Mouse (Mus musculus) forebrain, embryonic 13.5 days (tissue): Measurements from ENCODE around the gene Zfp872. TPM values are rescaled to one million over a fixed set of nuclear protein-coding genes. Genes with fewer than 3 reads are reported as not detected.
A peak's percentile ranks its signal among the peaks of the same experiment; 100 is the strongest.
"Not testable (repeated sequence)": the region's sequence is repeated elsewhere in the genome, so short reads cannot be mapped to it uniquely, and the experiment has no call there.

Experiments used
- ATAC-seq: fragments of 200-750 bp; cut with Nextera tagmentation; 2 replicates; pipeline ENCODE4 v1.8.0; 2017
- H3K27ac ChIP-seq: fragments of 300-500 bp; sonication (generic); 2 replicates; pipeline ENCODE4 v1.5.1; 2015; ENCODE audit warnings: inconsistent platforms, mild to moderate bottlenecking, moderate library complexity
- H3K27me3 ChIP-seq: fragments of 300-500 bp; sonication (generic); 2 replicates; pipeline ENCODE4 v1.6.1; 2015; ENCODE audit warnings: mild to moderate bottlenecking, inconsistent platforms
- H3K36me3 ChIP-seq: fragments of 300-500 bp; sonication (generic); 2 replicates; pipeline ENCODE4 v1.6.1; 2015; ENCODE audit warnings: mild to moderate bottlenecking, inconsistent platforms; ENCODE audit not compliant: poor library complexity, severe bottlenecking
- H3K4me1 ChIP-seq: fragments of 300-500 bp; sonication (generic); 2 replicates; pipeline ENCODE4 v1.6.1; 2015; ENCODE audit warnings: inconsistent platforms
- H3K4me2 ChIP-seq: fragments of 300-500 bp; sonication (generic); 2 replicates; pipeline ENCODE4 v1.6.1; 2015; ENCODE audit warnings: inconsistent platforms, mild to moderate bottlenecking, moderate library complexity
- H3K4me3 ChIP-seq: fragments of 300-500 bp; sonication (generic); 2 replicates; pipeline ENCODE4 v1.5.1; 2015; ENCODE audit warnings: mild to moderate bottlenecking, inconsistent platforms
- H3K9ac ChIP-seq: fragments of 300-500 bp; sonication (generic); 2 replicates; pipeline ENCODE4 v1.6.1; 2015; ENCODE audit warnings: mild to moderate bottlenecking, inconsistent platforms
- H3K9me3 ChIP-seq: fragments of 300-500 bp; sonication (generic); replicated peaks from 2 replicates; pipeline ENCODE4 v1.6.1; 2016; ENCODE audit warnings: inconsistent platforms
- WGBS: fragments of 180-500 bp; shearing (Covaris S2); methylation state at CpG from one replicate; pipeline ENCODE4 v1.1.7; 2015; 5-methylcytosine and 5-hydroxymethylcytosine counted together
- polyA plus RNA-seq: library from polyadenylated mRNA; unstranded; fragments of >200 nt; fragmentation: Nextera tagmentation; extraction: Ambion mirVana; gene quantifications from 2 replicates; pipeline ENCODE4 v1.2.1, GENCODE M21; 2015

The Zfp872 gene
- polyA plus RNA-seq, 1 experiment from 2014 or later, result 0.13 TPM

DNA sequence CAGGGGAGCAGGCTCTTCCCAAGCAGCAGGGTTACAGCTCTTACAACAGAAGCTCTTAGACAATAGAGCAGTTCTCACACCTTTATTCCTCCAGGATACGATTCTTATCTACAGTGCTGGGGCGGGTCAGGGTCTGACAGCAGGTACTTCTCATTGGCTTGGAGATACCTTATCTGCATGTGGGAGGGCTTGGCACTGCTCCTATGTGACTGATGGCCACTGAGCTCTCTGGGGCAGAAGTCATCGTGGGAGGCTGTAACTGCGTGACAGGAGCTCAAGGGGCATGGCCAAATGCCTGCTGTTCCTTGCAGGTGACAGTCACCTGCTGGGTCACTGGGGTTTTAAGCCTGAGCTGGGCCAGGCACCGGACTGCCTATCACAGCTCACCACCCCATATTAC, 8.5 kb downstream of the Zfp872 start:
- 54% methylated on average over 5 of the region's 5 CpGs for WGBS
- ATAC-seq, result no peak
- no peaks in the 10 kb centered on the region for H3K27me3 ChIP-seq

DNA sequence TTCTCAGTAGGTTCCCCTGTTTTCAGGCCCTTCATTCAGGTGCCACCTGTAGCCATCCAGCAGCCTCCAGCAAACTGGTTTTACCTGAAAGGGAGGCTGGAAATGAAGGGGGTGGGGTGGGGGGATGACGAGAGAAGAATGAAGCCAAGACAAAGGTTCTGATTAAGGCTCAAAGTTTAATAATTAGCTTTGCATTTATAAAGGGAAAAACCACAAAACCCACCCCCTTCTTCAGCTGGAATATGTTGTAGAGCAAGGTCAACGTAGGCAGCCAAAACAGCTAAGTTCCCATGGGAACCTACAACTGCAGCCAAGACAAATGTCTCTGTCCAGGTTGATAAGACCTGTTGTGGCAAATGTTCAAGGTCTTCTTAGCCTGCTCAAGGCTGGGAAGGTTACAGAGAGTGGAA, 25.9 kb downstream of the Zfp872 start:
- H3K9ac ChIP-seq, result no peak overlapping the region
- H3K27me3 ChIP-seq, result no peaks in the 10 kb centered on the region
- 77% methylated on average over 2 of the region's 2 CpGs for WGBS
- H3K4me3 ChIP-seq, result no peak overlapping the region
- ATAC-seq, result no peak
- no peak overlapping the region for H3K27ac ChIP-seq
- H3K9me3 ChIP-seq, result no peaks in the 10 kb centered on the region
- H3K4me2 ChIP-seq, result no peak overlapping the region
- no peaks in the 10 kb centered on the region for H3K36me3 ChIP-seq
- H3K4me1 ChIP-seq, result no peaks in the 10 kb centered on the region

More for the DNA sequence above, 8.5 kb downstream of the Zfp872 start:
- Histone ChIP-seq H3K27ac (no peak overlapping the region), H3K9me3 (peaks cover 28% of the 10 kb centered on the region), H3K4me3 (no peak overlapping the region), H3K4me2 (no peak overlapping the region), H3K4me1 (no peaks in the 10 kb centered on the region), H3K9ac (no peak overlapping the region), H3K36me3 (no peaks in the 10 kb centered on the region)

DNA sequence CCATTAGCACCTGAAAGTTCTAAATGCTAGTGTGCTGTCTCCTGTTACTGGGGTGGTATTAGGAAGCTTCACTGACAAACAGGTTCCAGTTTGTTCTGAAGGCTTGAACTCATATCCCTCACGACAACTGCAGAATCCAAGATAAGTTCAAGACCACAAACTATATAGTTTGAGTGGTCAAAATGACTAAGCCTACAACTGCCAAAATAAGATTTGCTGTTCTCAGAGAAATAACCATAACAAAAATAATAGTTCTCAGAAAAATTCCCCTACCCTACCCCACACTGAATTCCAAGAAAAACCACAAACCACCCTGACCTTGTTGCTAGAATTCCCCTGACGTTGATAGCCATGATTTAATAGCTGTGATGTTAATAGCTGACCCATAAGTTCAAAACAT, 26.7 kb downstream of the Zfp872 start:
- no peaks in the 10 kb centered on the region for H3K36me3 ChIP-seq
- no peaks in the 10 kb centered on the region for H3K9me3 ChIP-seq
- no peak for ATAC-seq
- H3K4me2 ChIP-seq, result no peak overlapping the region
- H3K4me3 ChIP-seq, result no peak overlapping the region
- WGBS, result 85% methylated on average over 2 of the region's 2 CpGs
- no peak overlapping the region for H3K9ac ChIP-seq
- no peak overlapping the region for H3K27ac ChIP-seq
- H3K4me1 ChIP-seq, result no peaks in the 10 kb centered on the region
- no peaks in the 10 kb centered on the region for H3K27me3 ChIP-seq

DNA sequence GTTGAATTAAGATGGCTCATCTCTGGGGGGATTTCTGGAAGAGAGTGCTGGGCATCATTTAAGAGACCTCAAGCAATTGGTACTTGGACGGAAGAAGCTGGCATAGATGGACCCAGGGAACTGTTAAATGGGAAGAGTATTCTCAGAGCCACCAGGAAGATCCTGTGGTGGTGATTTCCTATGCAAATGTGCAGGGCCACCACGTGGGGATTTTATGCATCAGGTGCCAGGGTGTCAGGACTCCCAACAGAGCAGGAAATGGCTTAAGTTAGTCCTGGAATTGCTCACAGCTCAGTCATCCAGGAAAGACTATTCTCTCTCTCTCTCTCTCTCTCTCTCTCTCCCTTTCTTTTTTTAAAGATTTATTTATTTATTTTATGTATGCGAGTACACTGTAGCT, 28.8 kb downstream of the Zfp872 start:
- Histone ChIP-seq H3K4me3 (no peak overlapping the region), H3K4me1 (no peaks in the 10 kb centered on the region), H3K9me3 (no peaks in the 10 kb centered on the region), H3K4me2 (no peak overlapping the region), H3K9ac (no peak overlapping the region), H3K36me3 (no peaks in the 10 kb centered on the region), H3K27ac (no peak overlapping the region), H3K27me3 (no peaks in the 10 kb centered on the region)
- no peak for ATAC-seq
- WGBS, result 66% methylated on average over 3 of the region's 3 CpGs

DNA sequence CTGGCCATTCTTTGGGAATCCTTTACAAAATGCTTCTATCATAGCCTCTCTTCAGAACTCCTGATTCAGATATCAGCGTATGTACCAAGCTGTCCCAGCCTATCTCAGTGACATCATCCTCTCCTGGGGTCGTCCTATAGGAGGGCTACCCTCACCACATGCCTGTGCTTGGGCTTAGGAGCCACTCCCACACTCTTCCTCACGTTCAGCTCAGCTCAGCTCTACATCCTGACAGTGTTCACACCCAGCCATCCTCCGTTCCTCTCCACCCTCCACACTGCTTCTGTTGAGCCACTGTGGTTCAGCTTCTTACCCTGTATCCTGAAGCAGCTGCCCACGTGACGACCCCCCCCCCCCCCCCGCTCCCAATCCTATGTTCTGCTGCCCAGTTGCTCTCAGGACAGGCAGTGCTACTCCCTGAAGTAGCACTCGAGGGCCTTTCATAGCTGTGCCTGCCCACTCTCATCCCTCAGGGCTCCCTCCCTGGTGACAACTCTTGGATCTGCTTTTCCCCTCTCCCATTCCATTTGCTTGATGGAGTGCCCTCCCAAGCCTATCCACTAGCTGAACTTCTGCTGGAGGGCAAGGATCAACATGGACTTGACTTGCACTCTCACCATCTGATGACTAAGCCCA, 30.1 kb downstream of the Zfp872 start:
- no peak for ATAC-seq
- Histone ChIP-seq H3K4me1 (no peaks in the 10 kb centered on the region), H3K36me3 (no peaks in the 10 kb centered on the region), H3K27me3 (no peaks in the 10 kb centered on the region), H3K27ac (no peak overlapping the region), H3K9ac (no peak overlapping the region), H3K4me3 (no peak overlapping the region), H3K4me2 (no peak overlapping the region), H3K9me3 (no peaks in the 10 kb centered on the region)
- 63% methylated on average over 6 of the region's 8 CpGs for WGBS

DNA sequence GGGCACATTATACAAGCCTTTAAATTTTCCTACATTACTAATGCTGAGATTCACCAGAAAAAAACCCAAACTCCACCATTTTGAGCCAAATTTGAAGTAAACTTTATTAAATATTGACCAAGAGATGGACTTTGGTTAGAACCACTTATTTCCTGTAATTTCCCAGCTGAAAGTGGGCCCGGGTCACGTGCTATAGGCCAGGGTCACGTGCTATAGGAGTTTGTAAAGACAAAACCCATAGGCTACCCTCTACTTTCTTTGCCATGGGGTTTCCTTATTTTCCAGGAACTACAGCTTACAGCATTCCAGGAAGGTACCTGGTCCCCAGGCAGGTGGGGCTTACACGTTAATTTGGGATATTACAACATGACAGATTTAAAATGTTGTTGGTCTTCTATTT, 36.2 kb downstream of the Zfp872 start:
- WGBS, result 95% methylated on average over 4 of the region's 4 CpGs
- no peak overlapping the region for H3K9ac ChIP-seq
- ATAC-seq, result no peak

DNA sequence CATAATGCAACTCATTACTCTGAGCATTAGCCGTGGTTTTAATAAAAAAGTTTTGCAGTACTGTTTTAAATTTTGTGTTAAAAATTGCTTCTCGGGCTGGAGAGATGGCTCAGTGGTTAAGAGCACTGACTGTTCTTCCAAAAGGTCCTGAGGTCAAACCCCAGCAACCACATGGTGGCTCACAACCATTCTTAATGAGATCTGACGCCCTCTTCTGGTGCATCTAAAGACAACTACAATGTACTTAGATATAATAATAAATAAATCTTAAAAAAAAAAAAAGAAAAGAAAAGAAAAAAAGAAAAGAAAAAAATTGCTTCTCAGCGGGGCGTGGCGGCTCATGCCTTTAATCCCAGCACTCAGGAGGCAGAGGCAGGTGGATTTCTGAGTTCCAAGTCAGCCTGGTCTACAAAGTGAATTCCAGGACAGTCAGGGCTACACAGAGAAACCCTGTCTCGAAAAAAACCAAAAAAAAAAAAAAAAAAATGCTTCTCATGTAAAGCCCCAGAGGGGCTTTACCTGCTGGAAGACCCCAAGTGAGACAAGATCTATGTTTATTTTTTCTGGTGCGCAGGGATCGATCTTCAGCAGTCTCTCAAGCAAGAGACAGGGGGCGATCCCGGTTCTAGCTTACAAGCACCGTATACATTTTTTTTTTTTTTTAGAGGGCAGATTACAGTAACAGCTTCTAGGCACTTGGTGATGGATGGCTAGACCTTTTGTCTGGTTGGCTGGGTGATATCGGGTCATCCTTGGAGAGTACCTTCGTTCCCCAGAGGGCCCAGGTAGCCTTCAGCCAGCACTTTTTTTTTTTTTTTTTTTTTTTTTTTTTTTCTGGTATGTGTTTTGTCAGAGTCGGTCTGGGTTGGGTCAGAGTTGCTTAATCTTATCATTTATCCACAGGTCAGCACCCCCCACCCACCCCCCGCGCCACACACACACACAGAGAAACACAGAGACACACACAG, 36.9 kb downstream of the Zfp872 start:
- peak overlapping the region; percentile 72 for H3K4me2 ChIP-seq
- H3K9me3 ChIP-seq, result no peaks in the 10 kb centered on the region
- H3K27me3 ChIP-seq, result no peaks in the 10 kb centered on the region
- peak; percentile 48 for ATAC-seq
- H3K36me3 ChIP-seq, result no peaks in the 10 kb centered on the region
- H3K4me3 ChIP-seq, result peak overlapping the region; percentile 72
- peak overlapping the region; percentile 79 for H3K9ac ChIP-seq
- WGBS, result 28% methylated on average over 17 of the region's 17 CpGs
- H3K27ac ChIP-seq, result peak overlapping the region; percentile 81; the same call in 1 of the 2 replicates
- H3K4me1 ChIP-seq, result peaks cover 3% of the 10 kb centered on the region; the same call in 1 of the 2 replicates

More for the DNA sequence above, 36.2 kb downstream of the Zfp872 start:
- Histone ChIP-seq H3K4me2 (no peak overlapping the region), H3K4me3 (no peak overlapping the region), H3K27ac (no peak overlapping the region), H3K36me3 (no peaks in the 10 kb centered on the region), H3K4me1 (peaks cover 3% of the 10 kb centered on the region; the same call in 1 of the 2 replicates), H3K27me3 (no peaks in the 10 kb centered on the region), H3K9me3 (no peaks in the 10 kb centered on the region)

DNA sequence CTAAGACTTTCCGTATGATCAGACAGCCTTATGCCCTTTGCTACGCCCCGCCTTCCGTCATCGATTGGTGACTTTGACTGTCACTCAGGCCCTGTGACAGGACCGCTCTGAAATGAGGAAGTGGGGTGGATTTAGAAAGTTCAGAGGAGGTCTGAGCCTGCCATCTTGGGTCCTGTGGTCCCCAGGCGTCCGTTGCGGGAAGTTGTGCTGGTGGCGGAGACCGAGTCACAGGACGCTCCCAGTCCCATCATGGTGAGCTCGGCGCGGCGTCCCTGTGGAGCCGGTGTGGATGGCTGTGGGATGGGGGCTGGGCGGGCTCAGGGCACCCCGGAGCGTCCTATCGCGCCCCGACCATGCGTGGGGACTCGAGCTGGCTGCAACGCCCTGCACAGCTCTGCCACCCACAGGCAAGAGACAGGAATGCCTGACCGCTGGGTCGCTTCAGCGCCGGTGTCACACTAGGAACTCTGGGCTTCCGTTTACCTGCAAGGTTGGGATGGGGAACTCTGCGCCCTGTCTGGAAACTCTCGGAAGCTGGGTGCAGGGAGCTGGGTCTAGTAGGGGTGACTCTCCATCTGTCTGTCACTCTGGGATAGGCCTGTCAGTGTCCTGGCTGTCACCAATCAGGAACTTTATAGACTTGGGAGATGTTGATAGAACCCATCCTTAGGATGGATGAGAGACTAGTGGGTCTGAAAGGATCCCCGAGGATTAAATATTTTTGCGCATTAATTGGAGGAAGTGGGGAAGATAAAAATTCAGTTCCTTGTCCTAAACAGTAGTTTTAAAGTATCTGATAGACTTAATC, 37.9 kb downstream of the Zfp872 start, which contains the start of gene Zfp809:
Gene Zfp809, plus strand, starts transcription at position 134 of the 808 bp plus-strand sequence.
- WGBS, result 2% methylated on average over 35 of the region's 35 CpGs
- peaks cover 3% of the 10 kb centered on the region; the same call in 1 of the 2 replicates for H3K4me1 ChIP-seq
- H3K4me3 ChIP-seq, result peak within 1 kb of the TSS; percentile 72
- peak within 1 kb of the TSS; percentile 72 for H3K4me2 ChIP-seq
- H3K9ac ChIP-seq, result peak within 1 kb of the TSS; percentile 79
- H3K27ac ChIP-seq, result peak within 1 kb of the TSS; percentile 81
- no peaks in the 10 kb centered on the region for H3K36me3 ChIP-seq
- ATAC-seq, result peak; percentile 99
- no peaks in the 10 kb centered on the region for H3K27me3 ChIP-seq
- H3K9me3 ChIP-seq, result no peaks in the 10 kb centered on the region

DNA sequence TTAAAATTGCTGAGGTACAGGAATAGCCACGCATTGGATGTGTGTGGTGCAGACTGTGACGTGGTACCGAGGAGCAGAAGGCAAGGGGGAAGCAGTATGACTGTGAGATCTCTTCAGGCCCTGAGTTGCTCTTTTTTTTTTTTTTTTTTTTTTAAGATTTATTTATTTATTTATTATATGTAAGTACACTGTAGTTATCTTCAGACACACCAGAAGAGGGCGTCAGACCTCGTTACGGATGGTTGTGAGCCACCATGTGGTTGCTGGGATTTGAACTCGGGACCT, 38.4 kb downstream of the Zfp872 start:
- H3K9ac ChIP-seq, result peak overlapping the region; percentile 79; the same call in 1 of the 2 replicates
- H3K4me3 ChIP-seq, result peak overlapping the region; percentile 72
- WGBS, result 73% methylated on average over 7 of the region's 7 CpGs
- H3K36me3 ChIP-seq, H3K9me3 ChIP-seq, H3K27me3 ChIP-seq, ATAC-seq, H3K4me1 ChIP-seq, H3K27ac ChIP-seq: not testable (repeated sequence)
- H3K4me2 ChIP-seq, result peak overlapping the region; percentile 72

DNA sequence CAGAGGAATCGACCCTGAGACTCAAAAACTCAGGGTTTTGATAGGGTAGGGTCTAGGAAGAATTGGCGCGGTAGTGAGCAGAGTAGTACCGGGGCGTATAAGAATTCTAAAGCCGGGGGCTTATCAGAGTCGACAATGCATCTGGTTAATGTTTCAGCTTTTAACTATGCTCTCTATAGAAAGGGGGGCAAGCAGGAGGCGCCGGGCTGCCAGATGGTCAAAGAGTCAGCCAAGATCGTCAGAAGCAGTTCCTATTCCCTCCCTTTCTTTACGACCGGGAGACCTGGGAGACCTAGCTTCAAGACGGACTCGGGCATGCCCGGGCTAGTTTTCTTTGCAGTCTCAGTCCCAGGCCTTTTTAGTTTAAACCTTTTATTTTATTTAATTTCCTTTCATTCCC, 39.0 kb downstream of the Zfp872 start:
- Histone ChIP-seq H3K27me3 (no peaks in the 10 kb centered on the region), H3K27ac (no peak overlapping the region), H3K36me3 (no peaks in the 10 kb centered on the region), H3K9ac (no peak overlapping the region), H3K4me3 (no peak overlapping the region), H3K4me2 (no peak overlapping the region), H3K4me1 (peaks cover 3% of the 10 kb centered on the region; the same call in 1 of the 2 replicates), H3K9me3 (no peaks in the 10 kb centered on the region)
- ATAC-seq, result no peak
- 95% methylated on average over 15 of the region's 15 CpGs for WGBS

DNA sequence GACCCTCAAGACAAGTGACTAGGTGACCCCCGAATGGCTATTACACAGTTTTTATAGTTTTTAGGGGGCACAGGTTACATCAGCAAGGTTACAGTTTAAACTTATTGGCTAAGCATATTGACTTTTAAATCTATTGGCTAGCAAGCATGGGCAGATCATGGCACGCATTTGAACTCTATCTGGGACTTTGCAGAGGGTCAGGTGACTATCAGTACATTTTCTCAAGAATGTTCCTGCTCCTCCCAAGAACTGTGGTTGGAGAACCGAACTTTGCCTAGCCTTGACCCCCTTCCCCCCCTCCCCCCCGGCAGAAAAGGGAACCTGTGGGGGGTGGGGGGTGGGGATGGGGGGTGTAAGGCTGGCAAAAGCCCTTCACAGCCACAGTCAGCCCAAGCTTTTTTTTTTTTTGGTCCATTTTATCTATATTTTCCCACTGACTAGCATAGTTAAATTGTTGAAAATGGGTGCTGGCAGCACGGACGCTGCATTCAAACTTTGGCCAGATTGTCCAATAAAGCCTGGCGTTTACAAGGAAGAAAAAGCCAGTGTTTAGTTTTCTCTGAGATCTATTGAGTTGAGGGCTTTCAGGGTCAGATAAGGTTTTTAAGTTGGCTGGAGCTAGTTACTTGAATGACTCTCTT, 41.6 kb downstream of the Zfp872 start:
- WGBS, result 93% methylated on average over 7 of the region's 7 CpGs
- H3K27me3 ChIP-seq, result no peaks in the 10 kb centered on the region
- no peaks in the 10 kb centered on the region for H3K36me3 ChIP-seq
- H3K4me2 ChIP-seq, result no peak overlapping the region
- no peaks in the 10 kb centered on the region for H3K9me3 ChIP-seq
- H3K4me3 ChIP-seq, result no peak overlapping the region
- no peak overlapping the region for H3K27ac ChIP-seq
- peaks cover 3% of the 10 kb centered on the region; the same call in 1 of the 2 replicates for H3K4me1 ChIP-seq
- ATAC-seq, result no peak
- H3K9ac ChIP-seq, result no peak overlapping the region
